Mouse (Mus musculus) WW6 (cell line): ENCODE measurements around the gene Dpp9.

Experiments used
- DNase-seq: peaks from one replicate; pipeline ENCODE4 v3.0.0-alpha.2; 2013; ENCODE audit warnings: low read depth, low spot score

The Dpp9 gene

DNA sequence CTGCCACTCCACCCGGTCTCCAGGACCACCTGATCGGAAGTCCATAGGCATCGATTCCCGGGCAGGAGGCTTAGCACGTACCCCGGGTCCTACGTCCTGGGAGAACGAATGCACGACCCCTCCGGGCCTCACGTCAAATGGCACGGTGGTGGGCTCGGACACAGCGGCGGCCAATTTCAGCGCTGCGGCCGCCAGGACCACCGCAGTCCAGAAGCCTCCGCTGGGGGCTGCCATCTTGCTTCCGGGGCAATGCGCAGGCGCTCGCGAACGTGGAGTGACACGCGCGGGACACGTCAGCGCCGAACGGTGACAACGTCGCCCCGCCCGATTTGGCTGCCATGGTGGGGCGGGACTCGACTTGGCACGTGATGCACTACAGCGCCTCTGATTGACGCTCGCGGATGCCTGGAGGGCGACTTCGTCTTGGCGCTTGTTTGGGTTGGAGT, 35.0 kb downstream of the Dpp9 start, which contains the start of gene Mydgf:
Mydgf (minus strand) TSS at position 263 of the 446 bp plus-strand sequence.
- peak; percentile 76 for DNase-seq

GRCm38 (mm10) chr17:56182975-56183657, 35.6 kb downstream of the Dpp9 start:
- DNase-seq: no peak

GRCm38 (mm10) chr17:56175416-56175815, 43.3 kb downstream of the Dpp9 start:
- DNase-seq: no peak

DNA sequence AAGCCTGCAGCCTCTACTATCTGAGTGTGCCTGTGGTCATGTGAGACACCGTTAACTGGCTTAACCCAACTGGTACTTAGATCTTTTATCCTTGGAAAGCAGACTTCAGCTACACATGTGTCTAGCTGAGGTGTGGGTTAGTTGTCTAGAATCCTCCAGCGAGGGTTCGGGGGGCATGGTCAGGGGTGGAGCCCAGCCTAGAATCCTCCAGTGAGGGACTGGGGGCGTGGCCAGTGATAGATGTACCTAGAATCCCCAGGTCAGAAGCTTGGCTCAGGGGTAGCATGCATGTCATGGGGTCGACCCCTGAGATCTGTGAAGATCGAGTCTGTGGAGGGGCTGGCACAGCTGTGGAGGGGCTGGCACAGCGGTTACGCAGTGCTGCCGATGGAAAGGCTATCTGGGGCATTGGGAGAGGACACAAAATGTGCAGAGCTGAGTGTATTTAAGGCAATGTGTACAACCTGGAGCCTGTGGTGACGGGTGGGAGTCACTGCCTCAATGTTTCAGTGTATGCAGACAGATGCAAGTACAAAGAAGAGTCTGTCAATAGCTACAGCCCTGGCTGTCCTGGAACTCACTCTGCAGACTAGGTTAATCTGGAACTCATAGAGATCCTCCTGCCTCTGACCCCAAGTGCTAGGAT, 45.2 kb downstream of the Dpp9 start:
- no peak for DNase-seq

DNA sequence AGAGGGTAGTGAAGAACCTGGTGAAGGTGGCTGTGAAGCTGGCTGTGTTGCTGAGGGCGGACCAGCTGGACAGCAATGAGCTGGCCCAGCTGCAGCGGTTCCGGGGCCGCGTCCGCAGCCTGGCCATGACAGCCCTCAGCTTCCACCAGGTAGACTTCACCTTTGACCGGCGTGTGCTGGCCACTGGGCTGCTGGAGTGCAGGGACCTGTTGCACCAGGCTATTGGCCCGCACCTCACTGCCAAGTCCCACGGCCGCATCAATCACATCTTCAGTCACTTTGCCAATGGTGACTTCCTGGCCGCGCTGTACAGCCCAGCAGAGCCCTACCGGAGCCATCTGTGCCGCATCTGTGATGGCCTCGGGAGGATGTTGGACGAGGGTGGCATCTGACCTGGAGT, 46.8 kb downstream of the Dpp9 start:
- no peak for DNase-seq

GRCm38 (mm10) chr17:56171456-56171855, 47.2 kb downstream of the Dpp9 start:
- no peak for DNase-seq

- no peak for DNase-seq
Observed at GRCm38 (mm10) chr17:56170636-56171035, 48.1 kb downstream of the Dpp9 start.

GRCm38 (mm10) chr17:56169830-56170229, 48.9 kb downstream of the Dpp9 start:
- no peak for DNase-seq

GRCm38 (mm10) chr17:56165671-56166070, 53.0 kb downstream of the Dpp9 start:
- DNase-seq: no peak

DNA sequence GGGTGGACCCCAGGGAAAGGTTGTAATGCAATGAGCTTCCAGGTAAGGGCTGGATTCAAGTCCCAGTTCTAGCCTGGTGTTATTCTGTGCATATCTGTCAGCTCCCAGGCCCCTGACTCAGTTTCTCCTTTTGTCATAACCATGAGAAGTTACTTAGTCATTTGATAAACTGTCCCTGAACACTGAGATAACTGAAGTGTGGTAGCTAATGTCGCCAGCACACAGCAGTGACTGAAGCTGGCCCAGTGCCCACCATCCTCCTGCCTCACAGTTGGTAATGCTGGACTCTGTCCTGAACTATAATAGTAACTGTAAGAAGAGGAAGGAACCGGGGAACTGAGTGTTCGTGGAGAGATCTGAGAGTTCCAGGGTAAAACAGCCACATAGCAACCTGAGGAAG, 54.2 kb downstream of the Dpp9 start:
- no peak for DNase-seq

- DNase-seq: no peak
Observed at GRCm38 (mm10) chr17:56163523-56164102, 55.1 kb downstream of the Dpp9 start.

- DNase-seq: peak; percentile 83
Observed at GRCm38 (mm10) chr17:56162231-56162774, 56.4 kb downstream of the Dpp9 start, which contains the start of gene Tnfaip8l1. Tnfaip8l1 (plus strand) TSS chr17:56162477.

DNA sequence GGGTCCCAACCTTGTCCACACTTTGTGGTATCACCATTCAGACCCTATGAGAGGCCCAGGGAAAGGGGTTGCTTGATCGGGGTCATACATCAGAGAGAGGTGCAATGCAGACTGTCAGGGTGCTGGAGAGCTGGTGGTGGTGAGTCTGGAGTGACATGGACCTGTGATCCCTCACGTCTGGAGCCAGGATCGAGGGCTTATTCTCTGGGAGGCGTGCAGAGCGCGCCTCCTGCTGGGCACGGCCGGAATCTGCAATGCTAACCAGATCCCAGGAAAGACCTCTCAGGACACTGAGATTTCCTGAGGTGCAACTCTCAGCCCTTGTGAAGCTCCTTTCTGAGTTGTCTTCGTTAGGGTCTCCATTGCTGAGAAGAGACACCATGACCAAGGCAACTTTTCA, 59.0 kb downstream of the Dpp9 start:
- DNase-seq: peak; percentile 61

GRCm38 (mm10) chr17:56153643-56154042, 65.1 kb downstream of the Dpp9 start:
- no peak for DNase-seq

DNA sequence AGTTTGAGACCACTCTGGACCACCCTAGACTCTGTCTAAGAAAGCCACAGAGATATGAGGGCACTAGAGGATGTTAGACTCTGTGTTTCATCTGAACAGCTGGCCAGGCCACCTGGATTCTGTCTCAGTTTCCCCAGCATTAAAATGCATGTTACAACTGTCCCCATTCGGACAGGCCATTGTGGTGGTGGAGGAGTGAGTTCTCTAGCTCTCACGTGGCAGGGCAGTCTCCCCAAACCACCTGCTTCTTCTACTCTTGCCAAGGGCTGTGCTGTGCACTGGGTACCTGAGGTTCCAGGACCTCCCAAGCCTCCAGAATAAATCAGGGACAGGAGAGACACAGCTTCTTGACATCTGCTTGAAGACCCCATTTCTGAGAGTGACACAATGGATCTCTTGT, 68.8 kb downstream of the Dpp9 start:
- DNase-seq: no peak

DNA sequence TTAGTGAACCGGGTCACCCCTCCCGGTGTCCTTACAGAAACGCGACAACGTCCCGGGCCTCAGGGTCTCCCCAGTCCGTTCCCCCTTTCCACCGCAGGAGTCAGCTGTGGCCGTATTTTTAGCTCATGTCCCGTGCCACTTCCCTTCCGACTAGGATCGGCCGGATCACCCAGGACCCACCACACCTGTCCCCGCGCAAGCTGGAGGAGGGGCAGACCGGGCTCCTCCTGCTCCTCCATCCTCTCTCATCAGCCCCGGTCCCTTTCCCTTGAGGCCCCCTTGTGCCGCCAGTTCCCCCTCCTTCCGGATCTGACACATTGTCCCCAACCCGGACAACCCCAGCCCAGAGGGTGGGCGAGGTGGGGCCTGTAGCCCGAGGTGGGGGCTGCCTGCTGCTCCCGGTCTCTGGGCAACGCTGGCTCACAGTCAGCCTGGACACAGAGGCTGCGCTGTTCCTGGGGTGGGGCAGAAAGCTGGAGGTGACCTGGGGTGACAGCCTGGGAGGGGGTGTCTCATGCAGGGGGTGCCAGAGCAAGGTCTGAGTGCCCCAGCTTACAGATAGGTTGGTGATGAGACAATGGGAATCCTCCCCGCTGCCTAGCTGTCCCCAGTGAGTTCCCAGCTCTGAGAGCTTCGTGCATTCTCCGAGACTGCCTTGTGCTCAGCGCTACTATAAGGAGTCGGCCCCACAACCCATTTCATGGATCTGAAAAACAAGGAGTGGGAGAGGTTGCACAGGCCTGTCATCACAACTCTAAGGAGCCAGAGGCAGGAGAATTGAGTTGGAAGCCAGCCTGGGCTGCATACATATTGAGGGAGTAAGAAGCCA, 69.7 kb downstream of the Dpp9 start:
- no peak for DNase-seq

DNA sequence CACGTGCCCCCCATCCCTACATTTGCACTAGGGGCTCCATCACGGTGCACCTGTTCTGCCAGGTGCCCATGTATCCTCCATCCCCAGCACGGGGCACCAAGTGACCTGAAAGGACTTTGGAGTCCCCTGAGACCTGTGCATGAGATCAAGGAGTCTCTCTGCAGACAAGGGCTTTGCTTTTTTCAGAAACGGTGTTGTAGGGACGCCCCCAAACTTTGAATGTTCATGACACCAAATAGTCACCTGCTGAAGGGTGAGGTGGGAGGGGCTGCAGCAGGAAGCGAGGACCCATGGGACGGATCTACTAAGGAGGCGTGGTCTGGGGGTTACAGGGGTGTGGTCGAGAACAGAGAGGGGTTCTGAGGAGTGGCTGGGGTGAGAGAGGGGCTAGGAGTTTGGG, 70.4 kb downstream of the Dpp9 start:
- no peak for DNase-seq

- no peak for DNase-seq
Observed at GRCm38 (mm10) chr17:56147420-56147819, 71.3 kb downstream of the Dpp9 start.

DNA sequence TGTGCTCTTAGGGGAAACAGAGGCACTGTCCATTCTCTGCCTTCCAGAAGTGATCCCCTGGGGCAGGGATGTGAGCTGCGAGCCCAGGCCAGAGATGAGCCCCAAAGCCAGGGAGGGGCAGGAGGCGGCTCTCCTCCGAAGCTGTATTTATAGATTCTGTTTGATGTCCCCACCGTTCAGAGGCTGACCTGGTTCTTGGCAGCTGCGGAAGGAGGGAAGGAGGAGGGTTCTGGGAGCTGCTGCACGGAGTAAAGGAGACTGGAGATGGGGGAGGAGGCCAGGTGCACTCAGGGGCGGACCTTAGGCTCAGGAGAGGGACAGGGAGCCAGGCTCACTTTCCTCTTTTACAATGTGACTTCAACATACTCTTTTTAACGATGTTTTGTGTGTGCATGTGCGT, 72.6 kb downstream of the Dpp9 start:
- DNase-seq: no peak

GRCm38 (mm10) chr17:56144546-56144945, 74.2 kb downstream of the Dpp9 start:
- DNase-seq: no peak

DNA sequence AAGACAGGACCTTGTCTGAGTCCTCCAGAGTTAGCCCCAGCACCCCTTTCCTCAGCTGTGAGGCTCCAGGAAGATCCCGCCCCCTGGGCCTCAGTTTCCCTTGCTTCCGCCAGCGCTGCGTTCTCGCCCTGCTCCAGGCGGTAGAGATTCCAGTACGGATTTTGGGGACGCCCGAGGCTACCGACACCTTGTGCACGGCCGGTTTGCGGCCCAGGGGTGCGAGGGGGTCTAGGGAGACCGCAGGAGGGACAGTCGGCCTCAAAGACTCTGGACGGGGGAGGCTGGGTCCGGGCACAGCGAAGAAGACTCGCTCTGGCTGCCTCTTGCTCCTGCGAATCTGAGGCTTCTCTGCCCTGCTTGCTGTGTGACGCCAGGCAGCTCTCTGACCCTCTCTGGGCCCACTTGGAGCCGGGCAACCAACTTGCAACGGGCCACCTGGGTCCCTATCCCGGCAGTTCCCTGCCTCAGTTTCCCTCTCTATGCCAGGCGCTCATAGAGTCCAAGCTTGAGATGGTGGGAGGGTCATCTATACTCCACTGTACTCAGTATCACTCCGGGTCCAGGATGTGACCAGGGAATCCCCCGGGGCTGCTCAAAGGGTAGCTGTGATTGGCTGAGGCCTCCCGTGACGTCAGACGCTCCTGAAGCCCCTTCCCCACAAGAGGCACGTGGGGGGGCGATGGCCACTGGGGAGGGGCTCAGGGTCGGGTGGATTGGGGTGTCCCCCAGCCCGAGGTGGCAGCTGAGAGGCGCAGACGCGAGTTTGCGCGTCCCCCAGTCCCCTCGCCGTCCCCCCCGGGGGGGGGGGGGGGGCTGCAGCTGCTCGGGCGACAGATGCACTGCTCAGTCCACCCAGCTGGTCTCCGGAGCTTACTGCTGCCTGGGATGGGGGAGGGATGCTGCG, 76.8 kb downstream of the Dpp9 start:
- DNase-seq: no peak
